Mouse (Mus musculus) frontal cortex, adult (tissue): Measurements from ENCODE around the gene Pde3b.
A peak's percentile ranks its signal among the peaks of the same experiment; 100 is the strongest.
"Not testable (repeated sequence)": the region's sequence is repeated elsewhere in the genome, so short reads cannot be mapped to it uniquely, and the experiment has no call there.

ENCODE experiments used
- ATAC-seq: cut with Nextera tagmentation; 2 replicates; pipeline ENCODE4 v1.9.2; 2017; ENCODE audit warnings: mild to moderate bottlenecking, moderate library complexity, mixed read lengths; ENCODE audit not compliant: low TSS enrichment

Gene Pde3b

DNA sequence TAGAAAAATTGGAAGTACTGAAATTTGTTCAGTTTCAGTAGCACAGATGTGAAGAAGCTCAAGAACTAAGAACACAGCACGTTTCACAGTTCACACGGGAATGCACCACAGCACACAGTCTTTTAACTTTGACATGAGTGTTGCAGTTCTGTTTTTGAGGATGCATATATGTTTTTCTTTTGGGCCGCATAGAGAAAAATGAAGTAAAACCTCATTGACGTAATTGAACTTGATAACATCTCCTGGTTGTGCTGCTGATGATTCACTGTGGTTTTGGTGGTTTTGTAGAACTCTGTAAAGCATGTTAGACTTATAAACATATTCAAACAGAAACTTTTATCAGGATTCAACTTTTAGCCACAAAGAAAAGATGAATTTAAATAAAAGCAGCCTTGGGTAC lies 64.7 kb downstream of the Pde3b start:
- ATAC-seq = no peak

DNA sequence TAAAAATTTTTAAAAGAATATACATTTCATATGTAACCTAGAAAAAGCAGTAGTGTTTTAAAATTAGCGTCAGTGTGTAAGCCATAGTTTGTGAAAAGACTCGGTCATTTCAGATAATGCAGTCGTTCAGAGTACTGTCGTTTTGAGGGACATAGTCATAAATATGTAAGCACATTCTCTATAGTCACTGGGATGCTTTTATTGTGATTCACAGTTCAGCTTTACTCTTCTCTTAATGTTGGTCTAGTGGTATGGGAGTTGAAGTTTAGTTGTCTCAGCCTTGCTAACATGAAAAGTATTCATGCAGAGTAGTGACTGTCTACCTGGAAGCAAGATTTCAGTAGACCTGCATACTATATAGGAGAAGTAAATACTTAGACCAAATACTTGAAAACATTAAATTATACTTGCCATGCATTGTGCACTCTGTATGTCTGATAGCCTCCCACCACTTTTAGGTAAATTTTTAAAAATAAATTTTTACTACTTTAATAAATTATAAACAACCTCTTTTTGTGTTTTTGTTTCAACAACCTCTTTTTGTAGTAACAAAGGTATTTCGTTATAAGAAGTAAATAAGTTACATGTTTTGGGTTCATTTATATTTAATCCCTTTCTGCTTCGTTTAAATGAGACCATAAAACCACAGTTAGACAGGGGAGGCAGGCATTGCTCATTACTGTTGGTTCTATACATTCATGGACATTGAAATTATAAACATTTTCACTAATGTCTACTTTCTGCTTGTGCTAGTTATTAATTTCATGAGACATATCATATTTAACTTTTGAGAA lies 65.3 kb downstream of the Pde3b start:
- no peak for ATAC-seq

DNA sequence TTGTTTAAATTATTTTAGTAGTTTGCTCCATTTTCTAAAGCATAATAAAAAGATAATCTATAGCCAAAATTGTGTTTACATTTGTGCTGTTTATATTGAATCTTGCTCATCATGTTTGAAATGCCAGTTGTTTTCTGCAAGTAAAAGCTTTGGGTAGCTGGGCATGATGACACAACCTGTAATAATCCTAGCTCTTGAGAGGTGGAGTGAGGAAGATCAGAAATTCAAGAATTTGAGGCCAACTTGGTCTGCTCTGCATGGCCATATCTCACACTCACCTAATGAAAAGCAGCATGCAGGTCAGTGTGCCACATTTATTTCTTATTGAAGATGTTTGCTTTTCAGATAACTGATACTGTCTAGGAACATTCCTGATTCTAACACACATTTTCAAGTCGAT lies 65.9 kb downstream of the Pde3b start:
- ATAC-seq = no peak

DNA sequence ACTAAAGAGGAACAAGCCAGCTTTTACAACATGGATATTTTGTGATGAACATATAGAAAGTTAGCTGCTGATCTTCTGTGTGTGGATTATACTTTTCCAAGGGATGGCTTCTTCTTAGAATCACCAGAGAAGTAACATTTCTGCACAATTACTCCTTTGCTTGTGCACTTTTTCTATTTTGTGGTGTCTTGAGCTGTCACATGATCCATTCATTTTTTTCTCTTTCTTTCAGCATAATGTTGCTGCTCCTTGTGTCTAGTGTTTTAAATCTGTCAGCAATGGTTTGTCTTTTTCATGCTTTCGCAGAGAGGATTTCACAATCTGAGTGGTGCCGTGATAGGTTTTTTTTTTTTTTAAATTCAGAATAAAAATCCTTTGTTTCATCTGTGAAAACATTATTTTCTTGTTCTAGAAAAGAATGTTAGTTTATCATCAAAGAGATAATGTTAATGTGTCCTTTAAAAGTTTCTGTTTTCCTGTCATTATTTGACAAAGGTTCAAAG lies 66.4 kb downstream of the Pde3b start:
- ATAC-seq = no peak

DNA sequence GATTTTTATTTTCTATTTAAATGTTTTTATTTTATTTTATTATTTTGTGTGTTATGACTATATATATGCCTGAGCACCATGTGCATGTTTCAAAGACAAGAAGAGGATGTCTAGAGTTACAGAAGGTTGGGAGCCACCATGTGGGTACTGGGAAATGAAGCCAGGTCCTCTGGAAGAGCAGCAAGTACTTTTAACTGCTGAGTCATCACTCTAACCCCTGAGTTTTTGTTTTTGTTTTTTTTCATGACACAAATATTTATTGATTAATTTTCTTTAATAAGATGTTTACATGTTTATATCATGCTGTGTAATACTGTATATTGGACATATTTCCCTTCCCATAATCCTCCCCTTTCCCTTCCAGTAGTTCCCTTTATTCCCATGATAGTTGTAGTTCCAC lies 77.5 kb downstream of the Pde3b start:
- ATAC-seq = no peak

DNA sequence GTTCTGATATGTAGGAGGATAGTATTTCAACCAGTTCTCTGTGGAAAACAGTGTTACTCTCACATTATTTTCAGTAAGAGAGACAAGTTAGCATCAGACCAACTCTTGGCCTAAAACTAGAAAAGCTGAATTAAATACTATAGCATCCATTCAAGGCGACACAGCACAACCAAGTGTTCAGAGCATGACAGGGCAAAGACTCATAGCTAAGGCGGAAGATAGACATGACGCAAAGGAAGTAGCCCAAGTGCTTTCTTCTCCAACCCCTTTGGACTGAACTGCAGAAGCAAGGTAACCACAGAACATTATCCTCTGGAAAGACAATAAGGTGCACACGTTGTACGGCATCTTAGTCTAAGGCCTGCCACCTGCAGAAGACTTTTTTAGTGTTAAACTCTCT lies 79.0 kb downstream of the Pde3b start:
- ATAC-seq = peak; percentile 80

DNA sequence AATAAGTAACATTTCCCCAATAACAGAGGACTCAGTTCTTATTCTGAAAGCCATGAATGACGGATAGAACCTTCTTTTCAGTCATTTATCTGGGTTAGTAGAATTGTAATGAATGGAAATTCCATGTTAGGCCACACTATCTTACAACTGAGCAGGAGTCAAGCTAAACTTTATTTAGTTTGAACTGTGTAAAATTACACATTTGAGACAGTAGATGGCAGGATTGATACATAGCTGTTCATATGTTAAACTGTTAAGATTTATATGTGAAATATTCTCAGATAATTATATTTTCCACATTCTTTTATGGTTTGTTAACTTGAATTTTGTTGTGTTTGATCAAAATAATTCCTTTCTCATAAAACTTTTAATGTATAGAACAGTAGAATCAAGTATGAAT lies 84.2 kb downstream of the Pde3b start:
- no peak for ATAC-seq

DNA sequence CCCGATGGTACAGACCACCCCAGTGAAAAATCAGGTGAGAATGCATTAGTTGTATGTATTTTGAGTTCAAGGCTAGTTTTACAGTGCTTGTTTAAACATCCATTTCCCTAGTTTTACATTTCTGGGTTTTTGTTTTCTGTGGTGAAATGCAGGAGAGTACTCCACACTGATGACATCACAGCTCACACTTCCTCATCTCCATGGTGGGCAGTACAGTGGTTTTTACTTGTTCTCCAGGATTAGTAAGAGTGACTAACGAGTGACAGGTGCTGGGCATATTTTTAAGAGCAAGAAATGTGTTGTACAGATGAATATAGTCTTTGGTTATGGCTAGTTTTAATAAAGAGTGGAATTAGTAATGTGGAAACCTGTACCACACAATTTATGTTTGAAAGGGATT lies 93.8 kb downstream of the Pde3b start:
- ATAC-seq = no peak

DNA sequence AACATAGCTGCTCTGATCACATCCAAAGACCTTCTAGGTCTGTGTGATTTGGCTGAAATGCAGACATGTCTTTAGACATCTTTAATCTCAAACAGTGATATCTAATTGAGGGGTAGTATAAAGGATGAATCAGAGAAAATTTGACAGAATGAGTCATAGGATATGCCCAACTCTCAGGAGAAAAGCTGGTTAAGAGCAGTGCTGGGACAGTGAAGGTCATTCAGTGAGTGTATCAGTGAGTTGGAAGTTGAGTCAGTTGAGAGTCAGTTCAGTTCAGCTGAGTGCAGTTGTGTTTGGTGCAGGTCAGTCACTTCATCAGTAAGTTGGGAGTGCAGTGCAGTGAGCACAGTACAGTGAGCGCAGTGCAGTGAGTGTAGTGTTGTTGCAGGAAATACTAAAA lies 105.0 kb downstream of the Pde3b start:
- no peak for ATAC-seq

DNA sequence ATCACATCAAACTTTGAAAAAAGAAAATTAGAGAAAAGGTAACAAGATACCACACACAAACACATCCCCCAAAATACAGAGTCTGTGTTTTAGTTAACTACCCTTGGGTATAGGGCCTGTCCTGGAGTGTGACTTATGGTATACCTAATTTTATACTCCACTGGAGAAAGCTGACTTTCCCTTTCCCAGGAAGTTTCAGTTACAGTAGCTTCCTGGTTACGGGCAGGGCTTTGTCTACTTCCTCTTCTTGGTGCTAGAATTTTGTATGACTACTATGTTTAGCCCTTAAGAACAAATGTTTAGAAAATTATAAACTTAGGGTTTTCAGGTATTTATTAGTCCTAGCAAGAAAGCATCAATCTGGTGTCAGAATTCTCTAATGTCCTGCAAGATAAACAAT lies 111.2 kb downstream of the Pde3b start:
- no peak for ATAC-seq

DNA sequence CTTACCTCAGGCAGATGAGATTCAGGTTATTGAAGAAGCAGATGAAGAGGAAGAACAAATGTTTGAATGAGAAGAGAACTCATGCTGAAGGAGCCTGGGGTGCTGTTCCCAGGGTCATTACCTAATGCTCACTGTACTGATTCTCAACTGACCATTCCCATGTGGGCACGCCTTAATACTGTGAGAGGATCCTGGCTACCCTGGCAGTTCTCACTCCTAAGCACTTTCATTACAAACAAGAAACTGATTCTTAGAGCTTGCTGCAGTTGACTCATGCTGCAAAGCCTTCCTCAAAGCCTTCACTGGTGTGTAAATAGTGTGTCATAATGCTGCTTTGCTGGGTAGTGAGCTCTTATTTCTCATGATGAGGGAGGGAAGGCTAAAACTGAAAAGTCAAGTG lies 121.1 kb downstream of the Pde3b start:
- ATAC-seq = no peak

DNA sequence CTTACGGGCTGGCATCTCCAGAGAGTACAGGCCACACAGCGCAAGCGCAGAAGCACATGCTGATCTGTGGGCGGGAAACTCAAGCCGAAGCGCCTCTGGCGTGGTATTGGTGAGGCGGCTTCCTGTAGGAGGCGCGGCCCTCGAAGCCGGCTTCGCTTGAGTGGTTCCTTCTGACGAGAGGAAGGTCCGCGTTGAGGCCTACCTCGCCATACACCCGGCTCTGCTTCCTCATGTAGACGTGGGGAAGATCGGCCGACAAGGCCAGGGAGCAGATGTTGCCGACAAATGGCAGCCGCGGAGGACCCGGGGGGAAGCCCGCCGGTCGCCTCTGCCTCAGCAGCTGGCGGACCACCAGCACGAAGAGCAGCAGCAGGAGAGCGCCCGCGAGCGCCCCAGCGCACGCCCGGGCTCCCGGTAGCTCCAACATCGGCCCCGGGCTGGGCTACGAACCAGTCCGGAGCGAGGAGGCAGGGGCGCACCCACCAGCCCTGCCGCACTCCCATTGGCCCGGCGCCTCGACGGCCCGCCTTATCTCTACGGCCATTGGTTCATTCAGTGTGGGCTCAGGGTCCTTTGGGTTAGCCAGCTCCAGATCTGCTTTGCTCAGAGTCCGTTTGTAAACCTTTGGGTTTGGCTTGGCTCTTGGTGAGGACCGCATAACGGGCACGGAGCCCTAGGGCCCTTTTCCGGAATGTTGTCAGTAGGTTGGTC lies 147.6 kb downstream of the Pde3b start, which contains the start of gene Cyp2r1:
Gene Cyp2r1, minus strand, starts transcription at position 442 of the 711 bp plus-strand sequence.
- peak; percentile 99 for ATAC-seq

DNA sequence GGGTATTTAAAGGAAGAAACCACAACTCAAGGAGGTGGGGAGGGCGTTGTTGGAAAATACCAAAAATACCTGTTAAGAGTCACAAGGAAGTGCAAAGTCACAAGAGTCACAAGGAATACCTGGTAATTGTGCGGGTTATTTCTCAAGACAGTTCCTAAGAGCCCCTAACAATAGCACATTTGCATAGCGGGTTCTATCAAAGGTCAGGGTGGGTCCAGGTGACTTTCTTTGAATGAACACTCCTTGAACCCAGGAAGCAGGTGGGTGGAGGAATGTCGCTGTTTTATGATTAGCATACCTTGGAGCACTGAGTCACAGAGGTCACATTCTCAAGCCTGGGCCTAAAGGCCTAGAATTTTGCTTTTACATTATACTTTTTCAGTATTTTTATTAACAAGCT lies 158.8 kb downstream of the Pde3b start:
- ATAC-seq = not testable (repeated sequence)

DNA sequence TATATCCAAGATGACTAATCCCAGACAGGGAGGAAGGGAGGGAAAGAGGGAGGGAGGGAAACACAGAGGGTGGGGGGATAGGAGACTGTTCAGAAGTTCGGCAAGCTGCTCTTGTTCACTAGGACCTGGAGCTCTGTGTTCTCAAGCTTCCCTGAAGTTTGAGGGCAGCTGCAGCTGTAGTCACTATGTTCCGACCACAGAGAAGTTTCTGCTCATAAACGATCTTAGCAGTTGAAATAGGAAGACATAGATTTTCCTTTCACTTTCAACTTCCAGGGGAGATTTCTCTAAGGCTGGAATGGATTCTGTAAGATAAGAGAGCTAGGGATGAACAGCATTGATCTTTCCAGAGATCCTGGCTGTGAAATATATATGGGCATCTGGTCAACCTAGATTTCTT lies 161.8 kb downstream of the Pde3b start:
- no peak for ATAC-seq

DNA sequence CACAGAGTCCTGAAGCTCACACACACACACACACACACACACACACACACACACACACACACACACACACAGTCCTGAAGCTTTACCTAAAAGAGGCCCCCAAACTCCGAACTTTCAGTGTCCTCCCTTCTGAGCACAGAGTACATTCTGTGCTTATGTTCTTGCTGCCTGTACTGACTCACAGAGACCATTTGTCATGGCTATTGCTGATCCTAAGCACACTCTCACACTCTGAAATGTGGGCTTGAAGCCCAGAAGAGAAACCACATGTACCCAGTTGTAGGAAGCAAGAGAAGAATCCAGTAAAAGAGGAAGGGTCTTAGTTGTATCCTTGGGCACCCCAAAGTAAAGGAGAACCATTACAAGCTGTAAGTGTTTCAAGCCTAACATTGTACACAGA lies 162.6 kb downstream of the Pde3b start:
- no peak for ATAC-seq

DNA sequence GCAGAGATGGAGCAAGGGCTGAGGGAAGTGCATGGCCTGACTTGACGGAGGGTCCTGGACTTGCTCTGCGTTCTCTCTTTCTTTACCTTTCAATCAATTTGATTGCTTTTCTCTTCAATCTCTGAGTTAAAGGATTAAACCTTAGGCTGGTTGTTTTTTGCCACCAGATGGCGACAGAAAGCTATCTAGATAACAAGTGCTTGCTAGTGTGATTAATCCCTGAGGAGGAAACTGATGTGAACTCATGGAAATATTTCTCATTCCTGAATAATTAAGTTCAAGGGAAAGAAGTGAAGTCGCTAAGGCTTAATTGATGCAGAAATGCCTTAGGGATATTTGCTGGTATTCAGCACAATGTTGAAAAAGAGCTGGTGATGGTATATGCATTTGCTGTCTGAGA lies 165.3 kb downstream of the Pde3b start:
- ATAC-seq = peak; percentile 65; the same call in 1 of the 2 replicates

DNA sequence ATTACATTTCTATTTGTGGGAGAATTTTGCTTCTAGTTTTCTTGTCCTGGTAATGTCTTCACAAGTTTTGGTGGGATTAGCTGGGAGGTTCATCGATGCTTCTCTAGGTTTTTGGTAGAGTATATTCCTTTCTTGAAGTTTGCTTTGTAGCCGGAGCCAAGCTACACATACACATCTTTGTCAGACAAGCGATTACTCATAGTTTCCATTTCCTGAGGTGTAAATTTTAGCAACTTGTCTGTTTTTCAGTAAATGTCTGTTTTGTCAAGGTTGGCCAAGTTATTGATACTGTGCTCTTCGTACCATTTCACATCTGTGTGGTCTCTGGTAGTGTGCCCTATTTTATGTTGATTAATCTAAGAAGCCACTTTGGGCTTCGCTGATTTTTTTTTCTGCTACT lies 166.1 kb downstream of the Pde3b start:
- ATAC-seq = no peak

DNA sequence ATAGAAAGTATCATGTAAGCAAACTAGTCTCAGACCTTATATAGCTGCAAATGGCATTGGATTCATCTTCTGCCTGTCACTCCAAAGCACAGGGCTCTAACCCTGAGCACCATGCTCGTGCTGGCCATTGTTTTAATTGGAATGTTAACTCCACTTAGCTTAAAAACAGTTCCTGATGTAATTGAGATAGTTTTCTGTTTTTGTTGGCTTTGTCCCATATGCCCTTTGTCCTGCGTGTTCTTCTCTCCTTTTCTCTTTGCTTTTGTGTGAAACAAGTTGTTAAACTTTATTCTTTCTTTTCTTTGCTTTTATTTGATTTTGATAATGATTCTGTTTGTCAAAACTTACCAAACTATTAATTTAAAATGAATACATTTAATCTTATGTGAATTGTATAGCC lies 167.4 kb downstream of the Pde3b start:
- ATAC-seq = no peak
